Comparison of ENCODE assay signal across 8 mouse cellular contexts in the genomic region with DNA sequence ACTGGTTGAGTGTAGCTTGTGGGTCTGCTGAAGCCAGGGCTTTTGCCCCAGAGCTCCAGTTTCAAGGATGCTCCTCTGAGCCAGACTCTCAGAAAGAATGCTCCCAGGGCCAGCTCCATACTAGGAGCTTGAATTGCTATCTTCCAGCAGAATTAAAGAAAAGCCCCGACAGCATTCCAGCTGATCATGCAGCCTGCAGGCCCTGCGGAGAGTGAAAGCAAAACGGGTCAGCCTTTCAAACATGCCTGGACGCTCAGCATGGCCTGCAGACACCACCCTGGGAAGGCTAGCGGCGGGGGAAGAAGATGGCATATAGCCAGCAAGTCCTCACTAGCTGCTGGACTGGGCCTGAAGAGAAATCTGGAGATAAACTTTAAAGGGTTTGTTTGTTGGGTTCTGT. TPM values are rescaled to one million over a fixed set of nuclear protein-coding genes. Genes with fewer than 3 reads are reported as not detected.
DNase-seq lines count a peak whose midpoint lies in the region; ATAC-seq and TF ChIP-seq lines count a peak whose summit lies in the region.

No protein-coding gene starts in this region.

- no peak overlapping the region for H3K27ac ChIP-seq in kidney, postnatal 0 days
- no peak overlapping the region for H3K27ac ChIP-seq in limb, embryonic 10.5 days

- no peak overlapping the region for H3K4me3 ChIP-seq in kidney, postnatal 0 days (replicated peaks; ENCODE audit: low read depth, low read length)
- H3K4me3 ChIP-seq in limb, embryonic 10.5 days = no peak overlapping the region

- no peaks in the 10 kb centered on the region for H3K27me3 ChIP-seq in kidney, postnatal 0 days (ENCODE audit: insufficient read depth, low read length)
- no peaks in the 10 kb centered on the region for H3K27me3 ChIP-seq in limb, embryonic 10.5 days (ENCODE audit: low read depth, poor library complexity, severe bottlenecking)

- WGBS in kidney, postnatal 0 days = 24% methylated on average over 6 of the region's 6 CpGs
- 78% methylated on average over 6 of the region's 6 CpGs for WGBS in limb, embryonic 10.5 days

- H3K36me3 ChIP-seq in kidney, postnatal 0 days (ENCODE audit: insufficient read depth, low read length) = no peaks in the 10 kb centered on the region
- no peaks in the 10 kb centered on the region for H3K36me3 ChIP-seq in limb, embryonic 10.5 days

- no peak for ATAC-seq in kidney, postnatal 0 days (replicated peaks; ENCODE audit: low FRiP score, low read depth)

- TF ChIP-seq CTCF in kidney, postnatal 0 days (IDR thresholded peaks at IDR 0.05; ENCODE audit: low read depth) = no peak

- no peak overlapping the region; the same call in 1 of the 2 replicates for H3K9ac ChIP-seq in kidney, postnatal 0 days (ENCODE audit: low read depth, low read length)

- peak; percentile 23 for DNase-seq in cerebellum, adult 9-11 months
- no peak for DNase-seq in cerebellum, postnatal 36 days
- peak; percentile 31 for DNase-seq in right cerebral cortex, postnatal 14 days
- no peak for DNase-seq in right cerebral cortex, postnatal 4 days
- peak; percentile 59 for DNase-seq in kidney, postnatal 0 days (ENCODE audit: low spot score)
- peak; percentile 30 for DNase-seq in ovary, adult 18-20 months (ENCODE audit: low spot score)
- DNase-seq in limb, embryonic 10.5 days (ENCODE audit: low spot score) = no peak
- DNase-seq in frontal cortex, postnatal 36 days (ENCODE audit: low spot score in 2 of 2) = no peak

- no peak overlapping the region for H3K4me2 ChIP-seq in kidney, postnatal 0 days (ENCODE audit: low read length)

- no peaks in the 10 kb centered on the region for H3K9me3 ChIP-seq in kidney, postnatal 0 days (replicated peaks; ENCODE audit: low read length)
- H3K9me3 ChIP-seq in limb, embryonic 10.5 days (replicated peaks) = no peaks in the 10 kb centered on the region

- no peaks in the 10 kb centered on the region for H3K4me1 ChIP-seq in kidney, postnatal 0 days (replicated peaks; ENCODE audit: insufficient read depth, low read length)
- peaks cover 4% of the 10 kb centered on the region for H3K4me1 ChIP-seq in limb, embryonic 10.5 days

RNA-seq across cellular contexts. Expression of a gene that starts 55.0 kb away (rescaled TPM):
- polyA plus RNA-seq in kidney, postnatal 0 days (2015; fragmentation: Nextera tagmentation; extraction: Ambion mirVana) = 5.6 and 6.2 TPM in 2 replicates
- polyA plus RNA-seq in limb, embryonic 10.5 days (2016; fragmentation: Nextera tagmentation; extraction: Ambion mirVana) = 4.9 and 6.5 TPM in 2 replicates

Comparison
In these comparisons a context has a peak if more than half of its experiments do, and no peak if none do; other contexts are left out.
1. DNase-seq: peak in cerebellum, adult 9-11 months (single experiment), right cerebral cortex, postnatal 14 days (single experiment), kidney, postnatal 0 days (single experiment) and ovary, adult 18-20 months (single experiment); none in cerebellum, postnatal 36 days (0 of 2), right cerebral cortex, postnatal 4 days (single experiment), limb, embryonic 10.5 days (single experiment) and frontal cortex, postnatal 36 days (0 of 2).